Mouse (Mus musculus) CD4-positive, CD25-positive, alpha-beta regulatory T cell, adult 2 months (primary cell): ENCODE measurements at regions not wholly inside any gene's neighbourhood (a gene's known extent, or its start where the extent isn't known, plus 50 kb on each side); places are given as distances from the start of the nearest gene placed in this dataset.

Experiments used
- DNase-seq: peaks from one replicate; pipeline ENCODE4 v3.0.0-alpha.2; 2012; ENCODE audit warnings: low read depth, low spot score

DNA sequence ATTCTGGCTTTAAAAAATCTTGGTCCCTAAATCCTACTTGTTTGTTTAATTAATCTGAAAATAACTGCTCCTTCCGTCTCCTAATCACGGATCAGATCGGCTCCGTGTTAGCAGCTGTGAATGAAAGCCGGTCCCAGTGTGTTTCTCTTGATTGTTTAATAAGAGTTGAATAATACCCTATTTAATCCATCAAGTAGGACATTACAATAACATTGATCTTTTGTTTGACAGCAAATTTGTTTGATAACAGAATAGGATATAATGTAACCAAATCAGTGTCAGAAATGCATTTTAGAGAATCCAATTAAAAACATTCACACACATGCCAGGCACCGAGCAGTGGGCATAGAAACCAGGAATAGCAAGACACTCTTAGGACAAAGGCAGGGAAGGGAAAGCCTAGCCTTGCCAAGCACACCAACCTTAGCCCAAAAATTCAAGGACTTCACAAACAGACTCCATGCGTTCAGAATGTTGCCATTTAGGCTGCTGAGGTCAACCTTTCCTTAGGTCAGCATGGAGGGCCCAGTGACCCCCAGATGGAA, 332.5 kb upstream of the Meis1 start:
- no peak for DNase-seq

GRCm38 (mm10) chr11:19353706-19354105, 334.9 kb upstream of the Meis1 start:
- DNase-seq: no peak

DNA sequence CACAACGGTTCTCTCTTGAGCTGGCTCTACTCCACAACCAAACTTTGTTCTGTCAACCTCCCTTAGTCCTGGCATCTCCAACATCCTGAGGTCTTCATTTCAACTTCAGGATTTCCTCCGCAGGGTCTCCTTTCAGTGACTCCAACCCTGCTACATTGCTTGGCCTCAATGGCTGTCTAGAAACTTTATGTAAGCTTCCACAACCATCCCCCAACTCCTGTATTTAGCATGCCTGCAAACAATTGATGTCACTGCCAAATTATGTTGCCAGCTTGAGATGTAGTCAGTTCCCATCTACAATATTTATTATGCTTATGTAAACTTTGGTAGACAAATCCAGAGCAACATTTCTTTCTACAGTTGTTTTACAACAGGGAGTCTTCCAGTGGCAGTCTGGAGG, 336.4 kb upstream of the Meis1 start:
- DNase-seq: no peak

GRCm38 (mm10) chr11:19356151-19356550, 337.4 kb upstream of the Meis1 start:
- DNase-seq: no peak

GRCm38 (mm10) chr11:19369152-19369551, 350.4 kb upstream of the Meis1 start:
- no peak for DNase-seq

- DNase-seq: no peak
These were observed 354.7 kb upstream of the Meis1 start for GRCm38 (mm10) chr11:19373476-19373875.

- DNase-seq: peak; percentile 15
These were observed 362.1 kb upstream of the Meis1 start for GRCm38 (mm10) chr11:19380935-19381334.

GRCm38 (mm10) chr11:19389136-19389535, 370.4 kb upstream of the Meis1 start:
- DNase-seq: no peak

DNA sequence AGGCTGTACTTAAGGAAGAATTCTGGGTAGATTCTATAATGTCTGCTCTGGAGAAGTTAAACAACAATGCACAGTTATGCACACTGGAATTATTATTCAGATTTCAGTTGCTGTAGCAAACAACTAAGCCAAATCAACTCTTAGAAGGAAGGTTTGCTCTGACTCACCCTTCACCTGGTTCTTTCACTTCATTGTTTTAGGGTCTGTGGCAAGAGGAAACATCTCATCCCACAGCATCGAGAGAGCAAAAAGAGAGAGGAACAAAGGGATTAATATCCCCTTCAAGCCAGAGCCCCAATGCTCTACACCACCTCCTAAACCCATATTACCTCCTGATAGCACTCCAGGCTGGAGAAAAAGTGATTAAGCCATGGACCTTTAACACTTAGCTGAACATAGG, 373.4 kb upstream of the Meis1 start:
- DNase-seq: no peak

- DNase-seq: no peak
These were observed 375.6 kb upstream of the Meis1 start for GRCm38 (mm10) chr11:19394372-19394771.

DNA sequence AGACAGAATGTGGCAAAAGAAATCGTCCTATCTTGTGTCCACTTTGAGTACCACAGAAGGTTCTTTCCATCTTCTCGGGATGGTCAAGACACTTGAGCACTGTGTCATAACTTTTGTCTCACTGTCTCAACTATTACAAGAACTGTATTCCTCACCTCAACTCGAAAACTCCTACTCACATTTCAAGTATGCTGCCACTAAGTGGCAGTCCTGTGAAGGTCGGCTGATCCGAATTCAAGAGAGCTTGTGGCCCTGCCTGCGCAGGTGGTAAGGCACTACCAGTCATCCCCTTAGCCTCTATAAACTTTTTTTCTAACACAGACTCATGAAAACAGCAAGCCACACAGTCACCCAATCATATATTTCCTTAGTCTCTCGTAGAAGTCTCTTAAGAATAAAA, 381.6 kb upstream of the Meis1 start:
- DNase-seq: no peak

DNA sequence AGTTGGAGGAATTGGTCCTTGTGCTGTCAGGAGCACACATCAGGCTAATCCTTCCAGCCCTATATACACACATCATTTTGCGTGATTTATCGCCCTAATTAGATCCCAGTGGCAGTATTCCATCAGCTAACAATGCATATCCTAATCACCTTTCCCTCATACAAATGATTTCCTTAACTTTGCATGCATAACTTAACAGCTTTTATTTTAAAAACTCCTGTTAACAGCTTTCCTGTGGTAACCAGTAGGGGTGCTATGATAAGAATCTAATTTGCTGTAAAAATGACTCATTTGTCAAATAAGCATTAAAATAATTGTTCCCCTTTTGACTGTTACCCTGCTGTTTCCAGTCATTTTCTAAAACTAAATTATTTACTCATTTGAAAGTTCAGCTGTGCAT, 401.4 kb upstream of the Meis1 start:
- DNase-seq: no peak

DNA sequence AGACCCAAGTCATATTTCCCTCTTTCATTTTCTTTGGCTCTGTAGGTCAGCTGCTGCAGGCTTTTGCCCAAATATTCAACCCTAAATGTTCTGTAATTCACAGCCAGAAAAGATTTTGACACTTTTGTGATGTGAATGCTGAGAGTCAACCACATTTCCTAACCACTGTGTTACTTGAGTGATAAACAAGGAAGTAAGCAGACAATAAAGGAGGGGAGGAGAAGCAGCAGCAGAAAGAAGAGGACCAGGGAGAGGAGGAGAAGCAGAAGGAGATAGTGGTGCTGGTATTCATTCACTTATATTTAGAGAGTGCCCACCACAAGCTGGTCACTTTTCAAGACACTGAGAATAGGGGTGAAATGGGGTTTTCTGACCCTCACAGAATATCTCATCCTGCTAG, 404.5 kb upstream of the Meis1 start:
- DNase-seq: no peak

DNA sequence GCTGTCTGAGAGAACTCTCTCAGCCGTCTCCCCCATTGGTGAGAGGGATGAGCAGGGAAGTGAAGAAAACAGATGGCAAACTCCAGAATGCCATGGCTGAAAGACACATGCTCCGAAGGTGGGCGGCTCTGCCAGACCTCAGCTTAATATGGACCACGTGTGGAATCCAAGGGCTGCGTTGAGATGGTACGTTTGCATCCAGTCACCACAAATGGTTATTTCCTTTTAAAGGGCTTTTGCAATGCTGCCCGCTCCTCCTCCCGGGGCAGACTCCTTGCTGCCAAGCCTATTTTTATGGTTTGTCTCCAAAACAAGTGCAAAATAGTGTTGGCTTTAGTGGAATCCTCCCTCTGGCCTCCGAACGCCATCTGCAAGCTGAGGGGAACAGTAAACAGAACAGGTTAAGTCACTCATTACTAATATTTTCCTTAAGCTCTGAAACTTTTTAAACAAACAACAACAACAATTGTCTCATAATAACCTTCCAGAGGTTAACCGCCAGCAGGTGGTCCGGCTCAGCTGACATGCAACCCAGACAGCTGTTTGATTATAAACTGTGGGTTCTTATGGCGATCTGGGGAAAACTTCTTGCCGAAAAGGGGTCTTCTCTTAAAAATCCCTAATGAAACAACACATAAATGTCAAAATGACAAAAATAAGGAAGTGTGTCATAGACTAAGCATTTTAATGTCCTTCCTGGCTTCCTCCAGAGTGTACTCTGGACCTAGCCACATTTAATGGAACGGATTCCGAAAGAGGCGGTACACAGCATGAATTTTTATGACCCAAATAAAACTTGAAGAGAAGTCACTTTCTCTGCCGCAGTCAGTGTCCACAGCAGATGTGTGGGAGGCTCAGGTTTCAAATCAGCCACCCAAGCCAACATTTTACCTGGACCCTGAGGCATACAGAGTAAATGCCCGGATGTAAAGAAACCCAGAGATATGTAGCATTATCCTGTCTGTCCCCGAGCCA, 405.3 kb upstream of the Meis1 start:
- no peak for DNase-seq

DNA sequence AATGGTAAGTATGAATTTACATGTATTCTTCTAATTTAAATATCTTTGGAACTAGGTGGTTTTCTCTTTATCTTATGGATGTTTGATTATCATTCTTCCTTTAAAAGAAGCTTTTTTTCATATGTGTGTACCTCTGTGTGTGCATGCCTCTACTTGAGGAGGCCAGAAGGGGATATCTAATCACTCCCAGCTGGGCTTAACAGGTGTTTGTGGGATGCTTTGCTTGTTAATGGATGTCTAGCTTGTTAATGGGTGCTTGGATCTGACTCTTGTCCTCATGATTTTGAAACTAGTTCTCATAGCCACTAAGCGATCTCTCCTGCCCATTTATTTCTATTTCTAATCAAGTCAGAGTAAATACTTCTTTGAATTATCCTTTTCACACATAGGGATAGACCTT, 408.8 kb upstream of the Meis1 start:
- no peak for DNase-seq

GRCm38 (mm10) chr11:19433680-19434619, 415.2 kb upstream of the Meis1 start:
- no peak for DNase-seq

- DNase-seq: no peak
These were observed 419.6 kb upstream of the Meis1 start for GRCm38 (mm10) chr11:19438385-19438784.

- no peak for DNase-seq
These were observed 423.2 kb upstream of the Meis1 start for GRCm38 (mm10) chr11:19441936-19442335.

- no peak for DNase-seq
These were observed 436.9 kb upstream of the Meis1 start for GRCm38 (mm10) chr11:19455391-19456290.

DNA sequence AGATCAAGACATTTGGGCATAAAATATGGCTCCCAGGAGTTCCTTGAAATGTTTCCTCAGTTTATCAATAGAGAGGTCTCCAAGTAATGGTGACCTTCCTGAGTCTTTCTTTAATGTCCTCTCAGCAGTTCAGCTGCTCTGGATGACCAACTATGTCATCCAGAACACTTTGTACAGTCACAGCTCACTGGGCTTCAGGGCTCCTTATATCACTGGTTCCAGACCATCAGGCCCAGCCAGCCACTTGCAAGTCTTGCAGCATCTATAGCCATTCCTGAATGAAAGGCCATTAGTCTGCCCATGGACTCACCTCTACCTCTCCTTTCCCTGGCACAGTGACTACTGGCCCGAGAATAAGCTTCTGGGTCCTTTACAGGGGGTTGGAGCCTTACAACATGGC, 437.8 kb upstream of the Meis1 start:
- no peak for DNase-seq

DNA sequence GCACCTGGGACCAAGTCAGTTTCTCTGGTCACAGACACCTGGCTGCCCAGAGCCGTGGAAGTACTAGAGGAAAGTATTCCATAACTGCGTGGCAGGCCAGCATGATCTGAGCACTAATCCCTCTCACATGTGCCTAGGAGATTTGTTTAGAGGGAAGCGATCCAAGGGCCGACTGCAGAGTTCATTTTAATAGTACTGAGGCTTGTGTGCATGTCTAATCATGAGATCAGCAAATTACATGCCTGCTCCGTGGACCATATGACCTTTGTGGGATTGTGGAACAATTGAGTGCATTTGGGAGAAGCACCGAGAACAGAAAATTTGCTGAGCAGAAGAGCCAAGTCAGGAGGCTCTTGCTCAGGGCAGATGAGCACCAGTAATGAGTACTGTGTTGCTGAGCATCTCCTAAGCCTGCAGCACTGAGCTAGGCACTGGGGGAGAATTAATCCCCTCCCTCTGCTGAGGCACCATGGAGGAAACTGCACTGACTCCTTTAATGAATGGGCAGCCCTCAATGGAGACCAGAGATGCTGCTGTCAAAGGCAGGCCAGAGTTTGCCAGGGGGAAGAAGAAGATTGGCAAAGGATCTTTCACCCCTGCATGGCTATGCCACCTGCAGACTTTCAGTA, 445.1 kb upstream of the Meis1 start:
- DNase-seq: no peak
